Mouse (Mus musculus) retina, adult 2 months (tissue): ENCODE measurements around the gene Plvap.
"Not testable (repeated sequence)": the region's sequence is repeated elsewhere in the genome, so short reads cannot be mapped to it uniquely, and the experiment has no call there.

Source experiments
- DNase-seq: peaks from one replicate; pipeline ENCODE4 v3.0.0-alpha.2; 2012; ENCODE audit warnings: low read depth, low spot score

Gene Plvap

DNA sequence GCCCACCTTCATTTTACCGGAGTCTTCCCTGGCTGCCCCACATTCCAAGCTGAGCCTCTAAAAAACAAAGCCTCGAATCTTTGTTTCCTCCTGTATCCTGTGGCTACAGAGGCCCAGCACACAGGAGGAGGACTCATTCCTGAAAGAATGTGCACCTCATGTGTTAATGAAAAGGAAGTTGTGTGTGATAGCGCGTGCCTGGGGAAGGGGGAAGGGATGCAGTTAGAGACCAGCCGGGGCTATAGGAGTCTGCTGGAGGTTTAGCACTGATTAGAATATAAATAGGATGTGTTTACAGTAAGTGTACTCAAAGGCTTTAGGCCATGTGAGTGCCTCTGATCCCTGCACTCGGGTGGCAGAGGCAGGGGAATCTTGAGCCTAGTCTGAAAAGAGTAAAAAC lies 14.7 kb upstream of the Plvap start:
- no peak for DNase-seq

DNA sequence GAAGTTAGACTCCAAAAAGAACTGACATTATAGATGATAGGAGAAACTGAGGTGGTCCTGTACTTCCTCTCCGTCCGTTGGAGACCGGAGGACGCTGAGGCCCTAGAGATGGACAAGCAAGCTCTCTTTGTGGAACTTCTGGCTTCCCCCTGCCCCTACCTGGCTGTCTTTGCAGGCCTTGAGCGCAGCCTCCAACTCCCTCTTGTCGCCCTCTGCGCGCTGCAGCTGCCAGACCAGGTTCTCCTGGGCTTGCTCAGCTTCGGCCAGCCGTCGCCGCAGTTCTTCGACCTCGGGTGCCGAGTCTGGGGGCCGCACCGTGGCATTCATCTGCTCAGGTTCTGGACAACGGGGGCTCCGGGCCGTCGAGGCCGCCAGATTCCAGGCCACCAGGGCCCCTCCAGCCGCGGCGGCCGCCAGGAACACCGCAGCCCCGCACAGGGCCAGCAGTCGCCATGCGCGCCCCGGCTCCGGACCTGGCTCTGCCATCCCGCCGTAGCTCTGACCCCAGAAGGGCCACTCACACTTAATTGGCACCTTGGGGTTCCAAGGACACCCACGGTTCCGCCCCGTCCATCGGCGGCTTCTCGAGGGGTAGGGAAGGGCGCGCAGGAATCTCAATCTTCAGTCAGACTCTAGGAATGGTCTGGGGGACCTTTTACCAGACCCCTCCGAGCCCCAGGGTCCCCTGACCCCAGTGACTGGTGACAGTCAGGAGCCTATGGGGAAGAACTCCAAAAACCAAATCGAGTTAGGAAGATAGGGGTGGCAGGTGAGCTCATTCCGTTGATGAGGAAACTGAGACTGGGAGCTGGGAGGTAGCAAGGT lies 13.9 kb upstream of the Plvap start, which contains the start of gene Ccdc194:
TSS of gene Ccdc194 (minus strand) at position 486 of the 825 bp plus-strand sequence.
- no peak for DNase-seq

DNA sequence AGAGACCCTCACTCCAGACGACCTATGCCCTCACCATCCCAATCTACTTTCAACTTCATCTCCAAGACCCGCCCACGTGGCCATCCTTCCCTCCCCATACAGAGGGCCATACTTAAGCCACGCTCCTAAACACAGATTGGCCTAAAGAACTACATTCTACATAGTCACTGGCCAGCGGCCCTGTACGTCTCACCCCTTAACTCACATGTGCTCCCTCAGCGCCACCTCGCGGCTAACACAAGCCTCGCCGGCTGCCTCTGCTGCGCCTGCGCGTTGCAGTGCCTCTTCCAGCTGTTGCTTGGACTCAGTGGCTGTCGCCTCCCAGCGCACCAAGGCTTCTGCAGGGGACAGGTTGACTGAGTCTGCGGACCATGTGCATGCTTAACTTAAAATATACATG lies 10.1 kb upstream of the Plvap start:
- peak; percentile 72 for DNase-seq

DNA sequence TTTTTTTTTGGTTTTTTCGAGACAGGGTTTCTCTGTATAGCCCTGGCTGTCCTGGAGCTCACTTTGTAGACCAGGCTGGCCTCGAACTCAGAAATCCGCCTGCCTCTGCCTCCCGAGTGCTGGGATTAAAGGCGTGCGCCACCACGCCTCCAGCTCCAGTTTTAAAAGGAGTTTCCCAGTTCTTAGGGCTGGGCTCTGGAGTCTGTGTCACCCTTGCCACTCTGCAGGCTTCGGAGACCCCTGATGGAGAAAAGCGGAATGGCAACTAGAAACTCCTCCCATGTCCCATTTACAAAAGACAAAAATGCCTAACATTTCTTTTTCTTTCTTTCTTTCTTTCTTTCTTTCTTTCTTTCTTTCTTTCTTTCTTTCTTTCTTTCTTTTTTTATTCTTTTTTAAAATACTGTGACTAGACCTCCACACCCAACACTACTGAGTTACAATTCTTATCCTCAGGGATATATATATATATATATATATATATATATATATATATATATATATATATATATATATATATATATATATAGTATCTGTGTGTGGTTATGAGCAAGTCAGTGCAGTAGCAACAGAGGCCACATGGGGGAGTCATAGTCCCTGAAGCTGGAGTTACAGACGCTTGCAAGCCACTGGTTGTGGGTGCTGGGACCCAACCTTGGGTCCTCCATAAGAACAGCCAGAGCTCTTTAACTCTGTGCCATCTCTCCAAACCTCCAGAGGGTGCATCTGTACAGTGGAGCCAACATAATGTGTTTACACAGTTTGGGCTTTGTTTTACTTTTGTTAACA lies 7.7 kb upstream of the Plvap start:
- DNase-seq: not testable (repeated sequence)

DNA sequence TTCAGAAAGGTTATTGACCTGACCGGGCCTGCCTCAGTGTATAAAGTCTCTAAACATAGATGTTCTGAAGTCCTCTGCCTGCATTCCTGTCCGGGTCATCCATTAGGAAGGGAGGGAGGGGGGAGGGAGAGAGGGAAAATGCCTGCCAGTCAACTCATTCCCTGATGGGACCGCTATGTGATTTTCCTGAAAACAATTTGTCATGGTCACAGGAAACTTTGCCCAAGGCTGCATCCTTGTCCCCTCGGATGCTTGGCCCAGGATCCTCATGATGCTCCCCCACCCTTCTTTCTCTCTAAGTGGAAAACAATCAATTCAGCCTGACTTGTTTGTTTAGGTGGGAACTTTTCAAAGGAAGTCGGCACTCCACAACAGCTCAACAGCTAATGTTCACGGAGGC lies 5.2 kb upstream of the Plvap start:
- DNase-seq: no peak

DNA sequence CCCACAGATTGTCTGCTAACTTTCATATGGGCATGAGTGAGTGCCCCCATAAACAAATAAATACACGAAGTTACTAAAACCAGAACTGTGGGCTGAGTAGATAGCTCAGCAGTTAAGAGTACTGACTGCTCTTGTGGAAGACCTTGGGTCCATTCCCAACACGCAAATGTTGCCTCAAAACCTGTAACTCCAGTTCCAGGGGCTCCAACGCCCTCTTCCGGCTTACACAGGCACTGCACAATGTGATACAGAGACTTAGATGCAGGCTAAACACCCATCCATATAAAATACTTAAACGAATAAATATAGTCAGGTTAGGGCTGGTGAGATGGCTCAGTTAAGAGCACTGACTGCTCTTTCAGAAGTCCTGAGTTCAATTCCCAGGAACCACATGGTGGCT lies 3.5 kb upstream of the Plvap start:
- no peak for DNase-seq

DNA sequence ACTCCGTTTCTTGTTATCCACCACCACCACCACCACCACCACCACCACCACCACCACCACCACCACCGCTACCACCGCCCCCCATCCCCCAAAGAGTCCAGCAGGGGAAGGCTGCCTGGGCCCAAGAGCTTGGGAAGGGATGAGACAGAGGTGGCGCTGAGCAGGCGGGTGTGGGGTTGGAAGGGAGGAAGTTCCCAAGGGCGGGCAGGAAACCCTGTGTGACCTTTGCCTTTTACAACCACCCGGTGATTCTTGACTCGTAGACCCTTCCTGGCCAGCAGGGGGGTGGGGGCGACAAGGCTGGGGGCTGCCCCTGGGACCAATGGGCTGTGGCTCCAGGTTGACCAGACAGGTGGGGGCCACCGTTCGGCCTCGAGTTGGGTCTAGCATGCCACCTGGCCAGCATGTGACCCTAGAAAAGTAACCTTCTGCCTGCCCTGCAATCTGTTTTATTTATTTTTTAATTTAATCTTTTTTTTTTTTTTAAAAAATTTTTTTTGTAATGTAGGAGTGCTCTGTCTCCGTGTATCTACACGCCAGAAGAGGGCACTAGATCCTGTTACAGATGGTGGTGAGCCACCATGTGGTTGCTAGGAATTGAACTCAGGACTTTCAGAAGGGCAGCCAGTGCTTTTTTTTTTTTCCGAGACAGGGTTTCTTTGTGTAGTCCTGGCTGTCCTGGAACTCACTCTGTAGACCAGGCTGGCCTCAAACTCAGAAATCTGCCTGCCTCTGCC lies 1.6 kb upstream of the Plvap start:
- no peak for DNase-seq

DNA sequence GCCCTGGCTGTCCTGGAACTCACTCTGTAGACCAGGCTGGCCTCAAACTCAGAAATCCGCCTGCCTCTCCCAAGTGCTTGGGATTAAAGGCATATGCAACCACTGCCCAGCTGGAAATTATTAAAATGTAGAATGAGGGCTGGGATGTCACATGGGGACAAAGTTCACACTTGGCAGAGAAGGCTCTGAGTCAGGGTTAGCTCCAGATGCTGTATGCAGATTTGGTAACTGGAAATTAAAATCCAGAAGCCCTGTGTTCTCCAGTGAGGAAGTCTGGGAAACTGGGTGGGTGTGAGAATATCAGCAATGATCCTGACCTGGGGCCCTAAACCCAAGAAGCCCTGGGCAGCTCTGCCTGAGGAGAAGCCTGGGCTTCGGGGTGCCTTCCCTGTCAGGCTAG lies 2.2 kb downstream of the Plvap start:
- DNase-seq: no peak

DNA sequence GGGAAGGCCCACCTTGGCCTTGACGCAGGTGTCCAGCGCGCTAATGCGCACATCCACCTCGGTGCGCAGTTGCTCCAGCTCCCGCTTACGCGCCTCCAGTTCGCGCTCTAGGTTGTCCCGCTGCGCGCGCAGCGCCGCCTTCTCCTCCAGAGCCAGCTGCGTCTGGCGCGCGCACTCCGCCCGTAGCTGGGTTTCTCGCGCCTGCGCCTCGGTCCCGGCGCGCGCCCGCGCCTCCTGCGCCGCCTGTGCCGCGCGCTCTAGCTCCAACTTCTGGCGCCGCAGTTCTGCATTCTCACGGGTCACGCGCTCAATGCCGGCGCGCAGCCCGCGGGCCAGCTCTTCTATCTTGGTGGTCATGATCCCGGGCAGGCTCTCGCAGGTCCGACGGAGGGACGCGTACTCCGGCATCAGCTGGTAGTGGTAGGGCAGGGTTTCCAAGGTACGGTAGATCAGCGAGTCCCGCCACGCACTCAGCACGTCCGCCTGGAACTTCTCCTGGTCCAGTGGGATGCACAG lies 3.9 kb downstream of the Plvap start:
- DNase-seq: peak; percentile 45

DNA sequence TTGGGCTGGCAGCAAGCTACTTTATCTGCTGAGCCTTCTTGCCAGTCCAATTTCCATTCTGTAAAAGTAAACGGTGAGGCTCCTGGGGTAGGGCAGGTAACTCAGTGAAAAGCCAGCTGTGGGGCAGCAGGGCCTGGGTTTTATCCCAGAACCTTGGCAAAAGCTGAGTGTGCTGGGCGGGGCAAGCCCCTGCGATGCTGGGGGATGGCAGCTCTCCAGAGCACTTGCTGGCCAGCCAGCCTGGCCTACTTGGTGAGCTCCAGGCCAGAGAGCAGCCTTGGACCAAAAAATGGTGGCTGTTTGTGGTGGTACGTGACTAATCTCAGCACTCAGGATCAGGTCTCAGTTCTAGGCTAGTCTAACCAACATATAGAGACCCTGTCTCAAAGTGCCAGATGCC lies 5.6 kb downstream of the Plvap start:
- DNase-seq: no peak

DNA sequence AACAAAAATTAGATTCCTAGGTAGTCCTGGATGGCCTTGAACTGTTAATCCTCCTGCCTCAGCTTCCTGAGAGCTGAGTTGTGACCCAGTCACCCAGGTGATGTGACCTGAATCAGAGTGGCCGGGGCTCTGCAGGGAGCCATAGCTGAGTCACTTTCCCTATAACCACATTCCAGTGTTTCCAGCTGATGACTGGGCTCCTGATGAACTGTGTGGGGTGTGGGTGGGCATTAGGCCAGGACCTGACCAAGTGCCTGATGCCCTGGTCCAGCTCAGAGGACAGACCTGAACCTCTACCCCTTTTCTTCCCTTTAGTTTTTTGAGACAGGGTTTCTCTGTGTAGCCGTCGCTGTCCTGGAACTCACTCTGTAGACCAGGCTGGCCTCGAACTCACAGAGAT lies 6.2 kb downstream of the Plvap start:
- no peak for DNase-seq

DNA sequence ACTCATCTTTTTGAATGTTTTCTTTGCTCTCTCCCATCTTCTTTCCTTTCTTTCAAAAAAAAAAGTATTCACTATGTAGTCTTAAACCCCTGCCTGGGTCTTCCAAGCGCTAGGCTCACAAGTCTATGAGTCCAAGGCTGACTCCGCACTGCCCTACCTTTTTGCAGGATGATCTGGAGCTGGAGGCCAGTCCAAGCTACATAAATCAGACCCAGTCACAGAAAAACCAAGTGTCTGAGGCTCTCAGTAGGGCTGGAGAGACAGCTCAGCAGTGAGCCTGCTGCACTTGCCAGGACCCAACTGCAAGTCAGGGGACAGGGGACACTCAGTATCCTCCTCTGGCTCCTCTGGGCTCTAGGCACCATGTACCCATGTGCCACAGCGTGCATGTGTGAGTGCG lies 7.2 kb downstream of the Plvap start:
- no peak for DNase-seq

DNA sequence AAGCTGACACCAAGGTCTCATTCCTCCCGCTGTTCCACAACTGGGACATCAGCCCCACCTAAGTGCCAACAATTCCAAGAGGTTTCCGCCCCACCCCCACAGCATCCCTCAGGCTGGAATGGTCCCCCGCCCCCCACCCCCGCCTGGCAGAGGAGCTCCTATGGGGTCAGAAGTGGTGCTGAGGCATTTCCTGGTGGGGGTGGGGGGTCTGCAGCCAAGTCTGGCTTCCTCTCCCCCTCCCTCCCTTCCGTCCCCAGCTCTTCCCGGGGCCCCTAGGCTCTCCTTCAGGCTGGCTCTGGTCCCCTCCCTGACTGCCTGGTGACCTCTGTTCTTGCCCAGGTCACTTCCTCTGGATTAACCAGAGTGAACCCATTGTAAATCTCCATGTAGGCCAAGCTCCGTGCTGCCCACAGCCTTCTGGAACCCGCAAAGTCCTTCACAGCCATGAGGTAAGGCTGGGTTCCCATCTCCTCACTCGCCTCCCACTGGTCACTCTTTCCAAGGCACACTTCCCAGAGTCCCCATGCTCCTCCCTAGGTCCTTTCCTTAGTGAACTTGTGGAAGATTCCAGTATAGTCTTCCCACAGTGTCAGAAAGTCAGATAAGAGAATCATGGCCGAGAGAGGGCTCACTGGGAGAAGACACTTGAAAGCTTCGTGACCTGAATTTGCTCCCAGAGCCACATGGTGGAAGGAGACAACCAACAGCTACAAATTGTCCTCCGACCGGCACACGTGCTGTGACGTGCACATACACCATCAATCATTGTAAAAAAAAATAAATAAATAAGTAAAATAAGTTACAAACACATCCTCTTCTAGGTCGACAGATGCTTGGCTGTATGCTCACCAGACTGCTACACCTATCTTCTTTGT lies 12.5 kb downstream of the Plvap start:
- DNase-seq: no peak

DNA sequence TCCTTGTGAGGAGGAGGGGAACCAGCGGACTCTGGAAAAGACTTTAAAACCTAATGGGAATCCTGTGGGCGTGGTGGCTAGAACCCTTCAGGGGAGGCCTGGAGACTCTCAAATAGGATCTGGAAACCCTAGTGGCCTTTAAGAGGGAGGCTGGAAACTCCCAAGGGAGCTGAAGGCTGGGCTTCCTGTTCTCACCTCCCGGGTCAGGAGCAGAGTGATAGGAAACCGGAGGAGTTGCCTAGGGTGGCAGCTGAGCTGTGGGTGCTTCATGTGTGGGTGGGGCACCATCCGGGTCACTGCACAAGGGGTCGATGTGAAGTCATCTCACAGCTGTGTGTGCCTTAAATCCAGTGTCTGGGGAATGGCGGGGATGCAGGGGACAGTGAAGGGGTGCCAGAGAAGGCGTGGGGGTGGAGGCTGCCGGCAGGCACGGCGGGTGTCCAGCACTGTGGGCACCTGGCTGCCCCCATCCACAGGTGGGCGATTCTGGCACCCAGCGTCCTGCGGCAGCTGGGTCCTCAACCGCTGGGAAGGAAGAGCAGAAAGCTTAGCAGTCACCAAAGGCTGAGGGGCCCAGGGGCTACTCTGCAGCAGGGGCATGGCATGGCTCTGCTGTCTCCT lies 13.6 kb downstream of the Plvap start:
- DNase-seq: no peak

DNA sequence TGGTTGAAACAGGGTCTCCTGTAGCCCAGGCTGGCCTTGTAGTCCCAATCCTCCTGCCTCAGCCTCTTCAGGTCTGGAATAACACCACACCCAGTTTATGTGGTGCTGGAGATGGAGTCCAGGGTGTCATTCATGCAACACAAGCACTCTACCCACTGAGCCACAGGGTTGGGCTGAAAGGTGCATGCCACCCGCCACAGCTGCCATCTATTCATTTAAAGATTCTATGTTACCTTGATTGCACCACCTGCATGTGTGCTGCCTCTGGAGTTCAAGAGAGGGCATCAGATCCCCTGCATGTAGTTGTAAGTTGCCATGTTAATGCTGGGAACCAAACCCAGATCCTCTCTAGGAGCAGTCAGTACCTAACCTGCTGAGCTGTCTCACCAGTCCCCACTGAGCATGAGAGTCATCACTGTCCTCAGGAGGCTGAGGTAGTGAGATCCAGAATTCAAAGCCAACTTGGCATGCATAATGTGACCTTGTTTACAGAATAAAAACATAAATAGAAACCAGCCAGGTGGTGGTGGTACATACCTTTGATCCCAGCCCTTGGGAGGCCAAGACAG lies 14.4 kb downstream of the Plvap start:
- no peak for DNase-seq

DNA sequence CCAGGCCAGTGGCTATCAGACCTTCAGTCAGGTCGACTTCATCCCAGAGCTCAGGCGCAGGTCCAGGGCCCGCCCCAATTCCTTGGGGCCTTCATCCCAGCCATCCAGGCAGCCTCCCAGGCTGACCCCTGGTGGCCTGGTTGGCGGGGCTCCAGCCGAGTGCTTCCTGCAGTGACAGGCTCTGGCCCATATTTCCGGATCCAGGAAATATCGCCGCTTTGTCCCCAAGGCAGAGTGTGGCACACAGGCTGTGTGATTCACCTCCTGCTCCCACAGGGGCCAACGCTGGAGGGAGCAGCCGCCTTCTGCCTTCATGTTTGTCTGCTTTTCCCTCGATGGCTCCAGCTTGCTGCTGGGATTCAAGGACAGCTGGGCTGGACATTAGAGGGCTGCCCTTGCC lies 15.1 kb downstream of the Plvap start:
- no peak for DNase-seq

DNA sequence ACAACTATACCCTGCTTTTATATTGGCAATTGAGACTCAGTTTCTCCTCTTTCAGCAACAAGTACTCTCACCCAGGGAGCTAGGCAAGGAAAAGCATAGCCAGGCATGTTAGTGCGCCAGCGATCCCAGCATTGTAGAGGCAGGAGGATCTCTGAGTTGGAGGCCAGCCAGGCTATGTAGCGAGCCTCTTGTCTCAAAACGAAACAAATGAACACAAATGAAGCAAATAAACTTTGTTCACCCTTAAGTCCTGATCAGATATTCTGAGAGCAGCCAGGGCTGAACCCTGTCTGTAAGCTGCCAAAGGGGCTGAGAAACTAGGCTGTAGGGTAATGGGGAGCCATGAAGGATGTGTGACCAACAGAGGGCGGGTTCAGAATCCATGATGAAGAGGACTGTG lies 15.7 kb downstream of the Plvap start:
- no peak for DNase-seq

DNA sequence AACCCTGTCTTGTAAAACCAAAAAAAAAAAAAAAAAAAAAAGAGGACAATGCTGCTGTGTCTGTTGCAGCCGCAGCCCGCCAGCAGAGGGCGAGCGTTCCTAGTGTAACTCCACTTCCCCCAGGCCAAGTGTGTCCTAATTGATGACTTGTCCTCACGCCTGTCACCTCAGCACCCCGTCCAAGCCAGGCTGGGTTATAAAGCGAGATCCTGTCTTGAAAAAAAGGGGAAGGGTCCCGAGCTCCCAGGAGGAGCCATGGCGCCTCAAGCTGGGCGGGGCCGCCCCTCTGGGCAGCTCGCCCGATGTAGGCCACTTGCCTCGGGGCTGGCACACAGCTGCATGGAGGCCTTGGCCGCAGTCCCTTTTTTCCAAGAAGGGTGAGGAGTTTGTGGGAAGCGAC lies 16.5 kb downstream of the Plvap start:
- peak; percentile 48 for DNase-seq

DNA sequence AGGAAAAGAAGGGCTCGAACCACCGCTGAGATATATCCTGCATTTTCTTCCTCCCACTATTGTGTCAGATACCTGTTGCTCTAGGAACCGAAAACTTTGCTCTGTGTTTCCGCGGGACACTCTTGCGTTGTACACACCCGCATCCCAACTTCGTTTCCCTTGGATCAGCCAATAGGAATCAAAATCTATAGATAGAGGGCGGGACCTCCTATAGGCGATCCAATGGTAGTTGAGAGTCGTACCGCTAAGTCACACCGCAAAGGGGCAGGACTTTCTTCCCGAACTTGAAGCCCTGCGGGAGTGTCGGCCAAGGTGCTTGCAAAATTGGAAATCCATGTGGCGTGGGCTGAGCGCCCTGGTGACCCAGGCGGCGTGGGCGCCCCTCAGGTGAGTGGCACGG lies 23.1 kb downstream of the Plvap start:
- peak; percentile 96 for DNase-seq

DNA sequence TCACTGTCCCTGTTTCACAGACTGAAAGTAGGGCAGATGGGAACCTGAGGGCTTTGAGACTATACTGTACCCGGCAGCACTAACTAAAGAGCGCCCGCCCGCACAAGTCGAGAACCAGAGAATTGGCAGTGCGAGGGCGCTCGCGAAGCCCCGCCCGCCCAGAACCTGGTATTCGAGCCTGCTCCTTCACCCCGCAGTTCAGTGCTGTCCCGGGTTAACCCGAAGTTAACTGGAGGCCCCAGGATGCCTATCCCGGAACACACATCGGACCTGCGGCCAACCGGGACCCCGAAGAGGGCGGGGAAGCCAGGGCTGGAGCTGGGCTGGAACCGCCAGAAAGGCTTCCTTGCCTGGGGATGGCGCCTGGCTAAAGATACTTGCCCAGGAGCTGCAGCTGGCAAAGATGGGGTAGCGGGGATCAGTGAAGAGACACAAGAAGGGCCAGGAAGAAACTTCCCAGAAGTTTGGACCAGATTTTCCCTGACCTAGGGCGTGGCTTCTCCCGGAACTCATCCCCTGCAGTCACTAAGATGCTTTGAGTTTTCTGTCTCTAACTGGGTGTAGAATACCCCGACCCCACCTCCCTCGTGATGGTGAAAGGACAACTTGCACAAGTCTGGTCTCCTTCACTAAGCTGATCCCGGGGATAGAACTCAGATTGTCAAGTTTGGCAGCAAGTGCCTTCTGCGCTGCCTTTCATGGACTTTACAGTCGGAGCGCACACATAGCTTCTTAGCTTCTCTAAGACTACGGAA lies 23.7 kb downstream of the Plvap start, which contains the start of gene Gtpbp3:
TSS of gene Gtpbp3 (plus strand) at position 413 of the 755 bp plus-strand sequence.
- peak; percentile 50 for DNase-seq
